Mouse (Mus musculus) MEL-GATA-1-ER (cell line): ENCODE measurements around the gene Maea.

Experiments used
- DNase-seq: peaks from one replicate; pipeline ENCODE4 v3.0.0-alpha.2; 2012; ENCODE audit warnings: low read depth; ENCODE audit errors: extremely low read depth

Maea gene

DNA sequence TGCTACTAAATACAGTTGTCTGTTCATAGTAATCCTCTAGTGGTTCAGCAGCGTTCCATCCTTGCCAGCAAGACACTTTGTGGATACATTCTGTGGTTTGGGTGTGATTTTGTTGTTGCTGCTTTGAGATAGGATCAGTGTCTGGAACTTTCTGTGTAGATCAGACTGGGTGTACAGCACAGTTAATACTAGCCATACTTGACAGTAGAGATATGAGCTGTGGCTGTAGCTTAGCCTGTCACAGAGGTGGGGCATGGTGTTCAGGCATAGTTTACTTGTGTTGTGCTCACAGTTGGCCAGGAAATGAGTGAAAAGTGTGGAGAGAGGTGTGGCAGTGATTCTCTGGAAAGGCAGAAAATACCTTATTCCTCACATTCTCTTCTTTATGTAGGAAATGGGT is 22.2 kb downstream of the Maea start:
- no peak for DNase-seq

DNA sequence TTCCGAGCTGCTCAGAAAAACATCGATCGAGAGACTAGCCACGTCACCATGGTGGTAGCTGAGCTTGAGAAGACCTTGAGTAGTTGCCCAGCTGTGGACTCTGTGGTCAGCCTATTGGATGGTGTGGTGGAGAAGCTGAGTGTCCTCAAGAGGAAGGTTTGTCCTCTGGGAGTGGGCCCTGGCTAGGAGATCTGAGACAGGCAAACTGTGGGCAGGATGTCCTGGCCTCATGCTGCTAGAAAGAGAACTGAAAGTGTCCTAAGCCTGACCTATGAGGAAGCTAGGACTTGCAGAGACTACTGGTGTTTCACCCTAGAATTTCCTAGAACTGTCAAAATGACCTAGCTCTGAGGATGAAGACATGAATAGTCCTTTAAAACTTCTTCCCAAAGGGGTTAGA is 23.2 kb downstream of the Maea start:
- DNase-seq: no peak

DNA sequence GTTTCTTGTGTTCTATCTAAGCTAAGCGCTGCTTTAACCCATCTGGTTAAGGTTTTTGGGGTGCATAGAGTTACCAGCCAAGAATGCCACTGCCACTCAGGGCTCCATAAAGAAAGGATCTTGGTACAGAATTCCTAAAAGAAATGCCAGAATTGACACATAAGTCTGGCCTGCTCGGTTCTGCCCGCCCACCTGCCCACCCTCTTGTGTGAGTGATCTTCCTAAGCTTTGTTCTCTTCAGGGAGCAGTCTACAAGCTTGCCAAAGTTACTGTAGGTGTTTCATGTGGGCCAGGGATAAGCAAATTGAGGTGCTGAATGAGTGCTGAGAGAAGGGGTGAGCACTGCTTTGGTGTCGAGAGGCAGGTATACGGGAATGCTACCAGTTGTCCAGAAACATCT is 28.0 kb downstream of the Maea start:
- DNase-seq: no peak

DNA sequence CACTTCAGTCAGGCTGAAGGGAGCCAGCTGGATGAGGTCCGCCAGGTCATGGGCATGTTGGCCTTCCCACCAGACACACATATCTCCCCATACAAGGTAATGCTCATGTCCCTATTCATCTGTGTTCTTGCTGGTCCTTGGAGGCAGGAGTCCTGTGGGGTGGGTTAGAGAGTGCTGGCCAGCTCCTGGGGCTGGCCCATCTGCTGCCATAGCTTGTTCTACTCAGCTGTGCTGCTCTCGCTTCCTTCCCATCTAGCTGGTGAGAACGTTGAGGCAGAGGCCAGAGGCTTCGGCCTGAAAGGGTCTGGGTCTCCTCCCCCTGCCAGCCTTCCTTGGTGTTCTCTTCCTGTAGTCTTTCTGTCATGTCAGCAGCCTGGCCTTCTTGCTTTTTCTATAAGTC is 33.3 kb downstream of the Maea start:
- DNase-seq: no peak

DNA sequence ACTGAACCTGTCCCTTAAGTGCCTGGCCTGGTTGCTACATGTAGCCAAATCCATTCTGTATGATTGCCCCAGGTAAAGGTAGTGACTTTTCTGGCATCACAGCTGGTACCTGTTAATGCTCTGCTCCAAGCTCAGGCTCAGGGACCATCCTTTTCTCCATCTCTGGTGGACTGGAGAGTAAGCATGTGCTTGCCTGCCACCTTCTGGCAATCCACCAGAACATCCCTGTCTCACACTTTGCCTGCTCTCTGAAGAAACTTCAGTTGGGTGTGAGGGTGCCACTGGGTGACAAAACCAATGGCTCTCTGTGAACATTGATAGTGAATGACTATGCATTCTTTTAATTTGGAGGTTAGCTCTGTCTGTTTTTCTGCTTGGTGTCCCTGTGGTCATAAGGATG is 35.8 kb downstream of the Maea start:
- DNase-seq: no peak

DNA sequence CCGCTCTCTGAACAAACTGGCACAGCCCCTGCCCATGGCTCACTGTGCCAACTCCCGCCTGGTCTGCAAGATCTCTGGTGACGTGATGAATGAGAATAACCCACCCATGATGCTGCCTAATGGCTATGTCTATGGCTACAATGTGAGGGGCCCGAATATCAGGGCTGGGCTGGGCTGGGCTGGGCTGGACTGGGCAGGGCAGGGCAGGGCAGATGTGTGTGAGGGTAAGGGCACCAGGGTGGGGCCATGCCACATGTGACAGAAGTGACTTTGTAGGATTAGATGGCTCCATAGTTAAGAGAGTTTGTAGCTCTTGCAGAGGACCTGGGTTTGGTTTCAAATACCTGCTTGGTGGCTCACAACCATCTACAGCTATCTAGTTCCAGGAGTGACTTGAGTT is 36.4 kb downstream of the Maea start:
- DNase-seq: no peak

DNA sequence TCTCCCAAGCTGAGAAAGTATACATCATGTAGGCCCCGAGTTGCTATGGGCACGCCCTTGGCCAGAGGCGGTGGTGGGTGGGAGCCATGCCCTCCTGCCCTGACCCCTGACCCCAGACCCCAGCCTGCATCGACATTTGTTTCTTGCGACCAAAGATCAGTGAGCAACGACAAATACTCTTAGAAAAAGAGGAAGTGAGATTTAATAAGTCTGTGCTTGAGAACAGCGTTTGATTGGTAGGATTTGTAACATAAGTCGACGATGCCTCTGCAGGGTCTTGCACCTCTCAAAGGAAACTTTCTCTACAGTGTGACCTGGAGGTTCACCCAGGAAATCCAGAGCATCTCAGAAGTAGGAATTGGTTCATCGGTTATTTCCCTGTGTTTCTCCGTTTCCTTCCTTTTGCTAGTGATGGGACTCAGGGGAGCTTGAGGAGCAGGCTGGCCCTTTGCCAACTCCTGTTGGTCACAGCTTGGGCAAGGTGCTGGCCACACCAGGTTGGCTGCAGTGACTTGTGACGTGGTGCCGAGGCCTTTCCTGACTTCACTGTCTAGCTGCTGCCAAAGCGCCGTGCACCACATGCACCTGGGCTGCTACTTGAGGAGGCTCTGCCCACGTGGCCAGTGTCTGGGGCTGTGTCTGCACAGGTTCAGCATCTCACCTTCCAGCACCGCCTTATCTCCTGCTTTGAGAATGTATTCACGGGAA is 37.2 kb downstream of the Maea start:
- no peak for DNase-seq

DNA sequence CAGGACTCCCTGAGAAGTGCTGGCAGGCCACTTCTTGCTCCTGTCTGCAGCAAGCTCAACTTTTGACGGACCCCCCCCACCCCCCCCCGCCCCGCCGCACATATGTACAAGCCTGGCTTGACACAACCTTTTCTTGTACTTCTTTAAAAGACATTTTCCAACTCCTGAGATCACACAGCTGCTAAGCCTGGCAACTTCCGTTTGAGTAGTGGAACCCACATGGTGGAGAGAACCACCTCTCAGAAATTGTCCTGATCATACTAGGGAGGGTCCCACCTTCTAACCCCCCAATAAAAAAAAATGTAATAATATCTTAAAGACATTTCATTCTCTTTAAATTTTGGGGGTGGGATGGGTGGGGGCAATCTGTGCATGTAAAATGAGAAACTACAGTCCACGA is 41.9 kb downstream of the Maea start:
- DNase-seq: no peak

DNA sequence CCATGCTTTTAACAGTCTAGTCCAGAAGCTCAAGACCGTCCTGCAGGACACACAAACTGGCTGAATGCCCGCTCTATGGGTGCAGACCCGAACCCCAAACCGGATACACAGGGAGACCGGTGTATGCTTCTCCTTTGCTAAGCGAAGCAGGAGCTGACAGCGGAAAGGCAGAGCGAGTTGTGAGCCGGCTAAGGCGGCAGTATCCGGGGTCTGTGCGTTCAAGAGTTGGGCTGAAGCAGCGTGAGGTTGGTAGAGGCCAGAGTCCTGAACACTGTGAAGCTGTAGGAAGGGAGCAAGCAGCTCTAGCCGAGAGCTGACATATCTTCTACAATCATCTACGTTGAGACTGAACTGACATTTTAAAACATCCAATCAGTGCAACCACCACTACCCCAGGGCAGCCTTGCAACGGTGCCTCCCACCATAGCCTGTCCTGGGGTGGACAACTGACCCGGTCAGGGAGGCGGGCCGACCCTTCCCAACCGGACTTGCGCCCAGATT is 42.5 kb downstream of the Maea start:
- peak; percentile 46 for DNase-seq

DNA sequence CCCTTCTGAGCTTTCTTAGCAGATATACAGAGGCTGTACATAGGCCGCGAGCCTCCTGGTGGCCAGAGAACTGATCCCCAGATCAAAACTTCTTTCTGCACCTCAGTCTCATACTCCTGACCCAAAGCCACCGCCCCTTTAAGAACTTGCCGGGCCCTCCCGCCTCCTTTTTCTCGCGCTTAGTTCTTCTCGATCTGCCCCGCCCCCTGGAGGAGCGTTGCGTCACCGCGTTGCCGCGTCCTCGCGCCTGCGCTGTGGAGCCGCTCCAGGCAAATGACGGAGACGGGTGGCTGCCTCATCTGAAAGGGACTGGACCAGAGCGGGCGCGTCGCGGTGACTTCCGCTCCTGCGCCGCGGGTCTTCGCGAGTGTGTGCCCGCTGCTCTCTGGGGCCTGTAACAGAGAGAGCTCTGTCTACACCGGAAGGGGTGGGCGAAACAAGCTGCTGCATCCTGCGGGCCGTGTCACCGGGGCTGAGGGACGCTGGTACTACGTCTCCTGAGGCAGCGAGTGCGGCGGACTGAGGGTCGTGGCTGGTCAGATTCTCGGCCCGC is 43.1 kb downstream of the Maea start, which contains the start of gene Uvssa:
TSS of gene Uvssa (plus strand) at position 248 of the 553 bp plus-strand sequence.
- DNase-seq: peak; percentile 99

DNA sequence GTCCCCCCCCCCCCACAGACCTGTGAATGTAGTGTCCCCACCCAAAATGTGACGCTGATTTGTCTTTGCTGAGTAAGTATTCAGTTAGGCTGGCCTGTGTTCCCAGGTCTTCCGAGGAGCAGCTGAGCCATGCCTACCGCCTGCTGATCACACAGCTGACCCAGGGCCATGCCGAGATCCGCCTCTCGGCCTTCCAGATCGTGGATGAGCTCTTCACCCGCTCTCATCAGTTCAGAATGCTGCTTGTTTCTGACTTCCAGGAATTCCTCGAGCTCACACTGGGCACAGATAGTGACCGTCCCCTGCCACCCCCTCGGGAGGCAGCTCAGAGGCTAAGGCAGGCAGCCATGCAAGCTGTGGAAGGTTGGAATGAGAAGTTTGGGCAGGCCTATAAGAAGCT is 52.2 kb downstream of the Maea start:
- DNase-seq: no peak

DNA sequence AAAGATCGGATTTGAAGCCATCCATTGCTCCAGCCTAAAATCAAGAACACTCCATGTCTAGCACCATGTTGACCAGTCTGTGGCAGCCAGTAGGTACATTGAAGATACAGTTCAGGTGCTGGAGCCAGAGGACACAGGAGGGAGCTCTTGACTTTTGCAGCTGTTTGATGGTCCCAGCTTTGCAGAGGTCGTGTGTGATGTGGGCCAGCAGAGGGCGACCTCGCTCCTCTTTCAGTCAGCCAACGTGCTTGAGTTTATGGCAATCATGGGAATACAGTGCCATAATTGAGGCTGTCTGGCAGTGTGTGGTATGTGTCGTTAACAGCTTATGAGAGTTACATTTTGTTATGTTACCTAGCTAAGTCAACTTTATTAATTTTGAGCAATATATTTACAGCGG is 58.5 kb downstream of the Maea start:
- peak; percentile 47 for DNase-seq

DNA sequence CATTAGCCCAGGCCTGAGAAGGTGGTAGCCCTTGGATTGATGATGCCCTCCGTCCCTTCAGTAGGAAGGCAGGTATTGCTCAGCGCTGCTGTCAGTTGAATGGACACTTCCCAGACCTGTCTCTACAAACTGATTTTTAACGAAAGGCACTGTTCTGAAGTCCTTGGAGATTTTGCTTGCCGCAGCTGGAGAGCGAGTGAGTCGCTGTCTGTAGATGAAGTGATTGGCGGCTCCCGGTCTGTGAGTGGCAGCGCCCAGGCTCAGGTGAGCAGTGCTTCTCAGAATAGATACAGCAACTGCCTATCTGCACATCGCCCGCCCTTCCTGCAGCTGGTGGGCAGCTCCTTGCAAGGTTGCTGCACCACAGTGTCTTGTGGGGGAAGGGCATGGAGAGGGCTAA is 60.4 kb downstream of the Maea start:
- DNase-seq: no peak

DNA sequence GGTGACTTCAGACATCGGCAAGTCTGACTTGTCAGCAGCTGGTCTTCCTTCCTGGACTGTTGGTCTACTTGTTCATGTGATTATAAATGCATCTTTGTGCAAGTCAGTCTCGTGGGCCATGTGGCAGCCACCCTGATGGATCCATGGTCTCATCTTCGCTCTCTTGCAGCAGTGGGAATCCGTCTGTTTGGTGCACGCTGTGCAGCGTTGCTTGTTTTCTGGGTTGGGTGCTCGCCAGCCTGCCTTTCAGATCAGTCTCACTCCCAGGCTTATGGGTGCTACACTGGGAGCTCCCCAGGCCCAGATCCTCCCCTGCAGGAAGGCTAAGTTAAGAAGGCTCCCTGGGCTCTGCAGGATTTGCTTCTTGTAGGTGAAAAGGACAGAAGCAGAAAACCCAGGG is 61.5 kb downstream of the Maea start:
- DNase-seq: no peak

DNA sequence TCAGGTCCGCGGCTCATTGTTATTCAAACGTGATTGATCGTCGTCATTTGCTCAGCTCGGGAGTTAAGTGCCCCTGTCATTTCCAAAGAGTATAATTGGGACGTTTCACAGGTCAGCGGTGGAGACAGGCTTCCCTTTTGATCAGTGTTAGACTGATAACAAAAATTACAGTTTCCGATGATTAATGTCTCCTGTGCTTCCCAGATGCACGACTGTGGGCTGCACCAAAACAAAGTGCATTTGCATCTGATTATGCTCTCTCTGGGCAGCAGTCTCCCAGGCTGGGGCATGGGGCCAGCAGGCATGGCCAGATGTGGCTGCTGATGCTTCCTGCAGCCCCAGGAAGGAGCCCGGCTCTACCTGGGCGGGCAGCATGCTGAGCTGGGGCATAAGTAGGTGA is 65.5 kb downstream of the Maea start:
- no peak for DNase-seq

DNA sequence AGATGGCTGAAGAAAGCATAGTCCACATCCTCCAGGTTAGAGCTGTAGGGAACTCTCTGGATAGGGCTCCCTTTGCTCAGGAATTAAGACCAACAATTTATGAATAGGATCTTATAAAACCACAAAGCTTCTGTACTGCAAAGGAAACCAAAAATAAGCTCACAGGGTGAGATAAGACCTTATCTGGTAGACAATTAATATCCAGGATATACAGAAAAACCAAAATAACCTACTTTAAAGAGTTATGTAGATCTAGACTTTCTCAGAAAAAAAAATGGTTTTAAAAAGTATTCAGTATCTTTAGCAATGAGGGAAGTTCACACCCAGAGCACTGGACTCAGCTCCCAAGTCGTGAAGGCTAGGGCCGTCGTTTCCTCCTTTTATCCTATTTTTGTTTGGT is 85.0 kb downstream of the Maea start:
- no peak for DNase-seq
